Mouse (Mus musculus) hindbrain, embryonic 16.5 days (tissue): ENCODE results near the gene Glod5. TPM values are rescaled to one million over a fixed set of nuclear protein-coding genes. Genes with fewer than 3 reads are reported as not detected.
"Not testable (repeated sequence)": the region's sequence is repeated elsewhere in the genome, so short reads cannot be mapped to it uniquely, and the experiment has no call there.

ENCODE experiments used
- ATAC-seq: fragments of 200-750 bp; cut with Nextera tagmentation; 2 replicates; pipeline ENCODE4 v1.8.0; 2017; ENCODE audit warnings: moderate TSS enrichment, moderate library complexity
- H3K27ac ChIP-seq: fragments of 300-500 bp; sonication (generic); 2 replicates; pipeline ENCODE4 v1.5.1; 2014; ENCODE audit warnings: low read depth, mild to moderate bottlenecking, control low read depth, low read length, moderate library complexity
- H3K27me3 ChIP-seq: fragments of 300-500 bp; sonication (generic); replicated peaks from 2 replicates; pipeline ENCODE4 v1.6.1; 2014; ENCODE audit warnings: low read length; ENCODE audit not compliant: control insufficient read depth, insufficient read depth
- H3K36me3 ChIP-seq: fragments of 300-500 bp; sonication (generic); 2 replicates; pipeline ENCODE4 v1.6.1; 2014; ENCODE audit warnings: mild to moderate bottlenecking, low read length, moderate library complexity, mixed read lengths; ENCODE audit not compliant: control insufficient read depth, insufficient read depth
- H3K4me1 ChIP-seq: fragments of 300-500 bp; sonication (generic); 2 replicates; pipeline ENCODE4 v1.6.1; 2014; ENCODE audit warnings: low read depth, low read length; ENCODE audit not compliant: control insufficient read depth, insufficient read depth
- H3K4me2 ChIP-seq: fragments of 300-500 bp; sonication (generic); 2 replicates; pipeline ENCODE4 v1.6.1; 2014; ENCODE audit warnings: mild to moderate bottlenecking, low read length, control low read depth, moderate library complexity
- H3K4me3 ChIP-seq: fragments of 300-500 bp; sonication (generic); 2 replicates; pipeline ENCODE4 v1.5.1; 2014; ENCODE audit warnings: mild to moderate bottlenecking, low read length, control low read depth, moderate library complexity
- H3K9ac ChIP-seq: fragments of 300-500 bp; sonication (generic); 2 replicates; pipeline ENCODE4 v1.6.1; 2014; ENCODE audit warnings: low read depth, mild to moderate bottlenecking, control low read depth, low read length, moderate library complexity
- H3K9me3 ChIP-seq: fragments of 300-500 bp; sonication (generic); 2 replicates; pipeline ENCODE4 v1.6.1; 2014; ENCODE audit warnings: mild to moderate bottlenecking, low read length, moderate library complexity; ENCODE audit not compliant: control insufficient read depth
- WGBS: fragments of 180-500 bp; shearing (Covaris S2); extraction: QIAGEN DNeasy Blood & Tissue Kit; methylation state at CpG from one replicate; pipeline ENCODE4 v1.1.7; 2014; 5-methylcytosine and 5-hydroxymethylcytosine counted together
- polyA plus RNA-seq: library from polyadenylated mRNA; unstranded; fragments of >200 nt; fragmentation: Nextera tagmentation; extraction: Ambion mirVana; gene quantifications from 2 replicates; pipeline ENCODE4 v1.2.1, GENCODE M21; 2015

The Glod5 gene
- polyA plus RNA-seq, 1 experiment from 2014 or later: 0.49 TPM

DNA sequence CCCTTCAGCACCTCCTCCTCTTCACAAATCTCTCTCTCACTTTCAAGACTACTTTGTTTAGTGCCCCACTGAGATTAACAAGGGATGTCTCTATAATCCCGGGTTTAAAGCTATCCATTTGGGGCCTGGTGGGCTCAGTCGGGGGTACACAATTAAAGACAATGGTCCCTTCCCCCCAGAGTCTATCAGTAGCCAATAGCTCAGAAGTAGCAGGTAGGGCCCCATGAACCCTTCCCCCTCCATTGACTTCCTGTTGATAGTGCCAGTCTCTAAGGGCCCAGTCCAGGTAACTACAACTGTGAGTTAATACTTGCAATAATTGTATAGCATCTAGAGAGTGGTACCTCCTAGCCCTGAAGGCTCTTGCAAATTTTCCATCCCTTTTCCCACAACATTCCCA lies 5.1 kb downstream of the Glod5 start:
- 11% methylated on average over 2 of the region's 2 CpGs for WGBS
- Histone ChIP-seq H3K9me3 (no peaks in the 10 kb centered on the region), H3K4me2 (no peak overlapping the region), H3K27me3 (no peaks in the 10 kb centered on the region), H3K4me1 (no peaks in the 10 kb centered on the region), H3K27ac (no peak overlapping the region), H3K9ac (no peak overlapping the region), H3K4me3 (no peak overlapping the region), H3K36me3 (no peaks in the 10 kb centered on the region)
- ATAC-seq: no peak

DNA sequence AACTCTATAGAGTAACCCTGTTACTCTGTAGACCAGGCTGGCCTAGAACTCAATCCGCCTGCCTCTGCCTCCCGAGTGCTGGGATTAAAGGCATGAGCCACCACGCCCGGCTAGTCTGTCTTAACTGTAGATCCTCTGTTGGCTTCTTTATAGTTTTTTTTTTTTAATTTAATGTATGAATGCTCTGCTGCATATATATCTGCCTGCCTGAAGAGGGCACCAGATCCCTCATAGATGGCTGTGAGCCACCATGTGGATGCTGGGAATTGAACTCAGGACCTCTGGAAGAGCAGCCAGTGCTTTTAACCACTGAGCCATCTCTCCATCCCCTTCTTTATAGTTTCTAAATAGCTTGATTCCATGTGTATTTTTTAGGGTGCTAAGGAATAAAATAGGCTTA lies 8.9 kb downstream of the Glod5 start:
- not testable (repeated sequence) for H3K4me1 ChIP-seq, H3K4me2 ChIP-seq, ATAC-seq, H3K27ac ChIP-seq, H3K36me3 ChIP-seq, H3K9me3 ChIP-seq, H3K4me3 ChIP-seq, H3K27me3 ChIP-seq, H3K9ac ChIP-seq
- WGBS: 90% methylated on average over 4 of the region's 4 CpGs

DNA sequence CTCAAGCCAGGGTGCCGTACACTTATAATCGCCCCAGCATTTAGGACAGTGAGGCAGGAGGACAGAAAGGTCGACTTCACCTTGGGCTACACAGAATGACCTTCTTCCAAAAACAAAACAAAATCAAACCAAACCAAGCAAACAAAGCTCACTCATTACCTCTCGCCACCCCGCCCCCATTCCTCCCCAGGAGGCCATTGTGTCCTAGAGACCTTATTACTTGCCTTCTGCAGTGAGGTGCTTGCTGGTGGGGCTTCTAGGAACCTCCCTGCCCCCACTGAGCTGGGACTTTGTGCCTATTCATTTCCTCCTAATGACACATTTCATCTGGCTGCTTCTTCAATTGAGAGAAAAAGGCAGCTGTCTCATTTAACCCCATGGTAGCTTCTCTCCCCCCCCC lies 9.7 kb downstream of the Glod5 start:
- H3K27me3 ChIP-seq: no peaks in the 10 kb centered on the region
- H3K4me2 ChIP-seq: no peak overlapping the region
- H3K9ac ChIP-seq: no peak overlapping the region
- H3K4me3 ChIP-seq: no peak overlapping the region
- no peaks in the 10 kb centered on the region for H3K9me3 ChIP-seq
- no peak overlapping the region for H3K27ac ChIP-seq
- no peaks in the 10 kb centered on the region for H3K4me1 ChIP-seq
- H3K36me3 ChIP-seq: no peaks in the 10 kb centered on the region
- WGBS: 32% methylated on average over 5 of the region's 5 CpGs
- no peak for ATAC-seq

- Histone ChIP-seq H3K4me3 (no peak overlapping the region), H3K4me2 (no peak overlapping the region), H3K9me3 (no peaks in the 10 kb centered on the region), H3K36me3 (no peaks in the 10 kb centered on the region), H3K4me1 (no peaks in the 10 kb centered on the region), H3K27me3 (no peaks in the 10 kb centered on the region), H3K27ac (no peak overlapping the region), H3K9ac (no peak overlapping the region)
- 51% methylated on average over 4 of the region's 4 CpGs for WGBS
- ATAC-seq: no peak
Observed at GRCm38 (mm10) chrX:8002971-8003370, 15.3 kb downstream of the Glod5 start.

DNA sequence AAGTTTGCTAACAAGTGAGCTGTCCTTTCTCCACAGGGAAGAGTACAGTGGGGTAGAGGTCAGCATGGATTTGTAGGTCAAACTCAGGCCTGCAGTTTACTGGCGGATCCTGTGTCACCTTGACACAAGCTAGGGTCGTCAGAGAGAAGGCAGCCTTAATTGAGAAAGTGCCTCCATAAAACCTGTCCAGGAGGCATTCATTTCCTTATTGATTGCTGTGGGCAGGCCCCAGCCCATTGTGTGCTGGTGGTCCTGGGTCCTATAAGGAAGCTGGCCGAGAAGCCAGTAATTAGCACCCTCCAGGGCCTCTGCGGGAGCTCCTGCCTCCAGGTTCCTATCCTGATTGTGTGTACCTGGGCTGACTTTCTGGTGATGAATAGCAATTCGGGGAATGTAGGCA lies 16.3 kb downstream of the Glod5 start:
- ATAC-seq: no peak
- Histone ChIP-seq H3K27ac (no peak overlapping the region), H3K4me3 (no peak overlapping the region), H3K4me1 (no peaks in the 10 kb centered on the region), H3K9ac (no peak overlapping the region), H3K27me3 (no peaks in the 10 kb centered on the region), H3K36me3 (no peaks in the 10 kb centered on the region), H3K4me2 (no peak overlapping the region), H3K9me3 (no peaks in the 10 kb centered on the region)
- 43% methylated on average over 5 of the region's 5 CpGs for WGBS

DNA sequence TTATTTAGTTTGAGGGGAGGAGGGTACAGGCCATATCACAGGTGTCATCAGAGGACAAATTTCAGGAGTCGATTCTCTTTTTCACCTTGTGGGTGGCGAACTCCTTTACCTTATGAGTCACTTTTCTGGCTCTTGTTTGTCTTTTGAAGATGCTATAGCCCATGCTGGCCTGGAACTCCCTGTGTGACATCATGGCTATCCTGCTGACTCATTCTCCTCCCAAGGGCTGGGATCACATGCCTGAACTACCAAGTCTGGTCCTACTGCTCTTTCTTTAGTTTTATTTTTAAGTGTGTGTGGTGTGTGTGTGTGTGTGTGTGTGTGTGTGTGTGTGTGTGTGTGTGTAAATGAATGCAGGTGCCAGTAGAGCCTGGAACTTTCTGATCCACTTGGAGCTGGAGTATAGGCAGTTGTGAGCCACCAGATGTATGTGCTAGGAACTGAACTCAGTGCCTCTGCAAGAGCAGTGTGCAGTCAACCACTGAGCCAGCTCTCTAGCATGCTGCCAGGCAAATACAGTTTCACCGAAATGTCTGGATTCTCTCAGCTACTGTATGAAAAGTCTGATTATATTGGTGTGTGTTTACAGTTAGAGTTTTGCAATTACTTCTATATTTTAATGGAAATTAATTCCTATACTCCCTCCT lies 17.6 kb downstream of the Glod5 start:
- H3K36me3 ChIP-seq: no peaks in the 10 kb centered on the region
- 84% methylated on average over 3 of the region's 3 CpGs for WGBS
- no peak for ATAC-seq
- H3K27me3 ChIP-seq: no peaks in the 10 kb centered on the region
- no peak overlapping the region for H3K27ac ChIP-seq
- no peaks in the 10 kb centered on the region for H3K4me1 ChIP-seq
- H3K4me3 ChIP-seq: no peak overlapping the region
- H3K9me3 ChIP-seq: no peaks in the 10 kb centered on the region
- no peak overlapping the region for H3K9ac ChIP-seq
- H3K4me2 ChIP-seq: no peak overlapping the region

DNA sequence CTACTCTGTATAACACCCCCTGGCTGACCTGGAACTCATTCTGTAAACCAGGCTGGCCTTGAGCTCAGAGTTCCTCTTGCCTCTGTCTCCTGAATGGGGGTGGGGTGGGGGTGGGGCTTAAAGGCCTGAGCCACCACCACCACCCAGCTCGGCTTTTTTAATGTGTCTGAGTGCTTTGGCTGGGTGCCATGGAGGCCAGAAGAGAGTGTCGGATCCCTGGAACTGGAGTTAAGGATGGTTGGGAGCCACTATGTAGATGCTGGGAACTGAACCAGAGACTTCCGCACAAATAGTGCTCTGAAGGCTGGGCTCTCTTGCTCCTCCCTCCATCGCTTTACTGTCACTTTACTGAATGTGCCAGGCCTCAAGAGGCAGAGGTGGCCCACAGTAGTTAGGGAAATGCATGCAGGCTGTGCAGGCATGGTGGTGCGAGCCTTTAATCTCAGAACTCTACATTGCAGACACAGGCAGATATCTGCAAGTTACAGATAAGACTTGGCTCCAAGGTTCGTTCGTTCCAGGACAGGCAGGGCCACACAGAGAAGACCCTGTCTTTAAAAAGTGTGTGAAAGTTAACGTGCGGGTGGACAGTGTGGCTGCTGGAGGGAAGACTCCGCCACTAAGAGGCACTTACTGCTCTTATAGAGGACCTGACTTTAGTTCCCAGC lies 25.1 kb downstream of the Glod5 start:
- 74% methylated on average over 10 of the region's 10 CpGs for WGBS
- no peak for ATAC-seq
- H3K4me1 ChIP-seq: no peaks in the 10 kb centered on the region
- H3K9me3 ChIP-seq: no peaks in the 10 kb centered on the region
- H3K9ac ChIP-seq: no peak overlapping the region
- no peak overlapping the region for H3K4me2 ChIP-seq
- H3K27ac ChIP-seq: no peak overlapping the region
- H3K27me3 ChIP-seq: no peaks in the 10 kb centered on the region
- H3K36me3 ChIP-seq: no peaks in the 10 kb centered on the region
- no peak overlapping the region for H3K4me3 ChIP-seq

- no peaks in the 10 kb centered on the region for H3K4me1 ChIP-seq
- H3K9ac ChIP-seq: no peak overlapping the region
- H3K27me3 ChIP-seq: no peaks in the 10 kb centered on the region
- H3K9me3 ChIP-seq: no peaks in the 10 kb centered on the region
- H3K4me3 ChIP-seq: no peak overlapping the region
- no peaks in the 10 kb centered on the region for H3K36me3 ChIP-seq
- WGBS: 64% methylated on average over 8 of the region's 8 CpGs
- ATAC-seq: no peak
- no peak overlapping the region for H3K27ac ChIP-seq
- H3K4me2 ChIP-seq: no peak overlapping the region
Observed at GRCm38 (mm10) chrX:7992379-7993067, 25.8 kb downstream of the Glod5 start.

- no peak for ATAC-seq
- no peak overlapping the region for H3K27ac ChIP-seq
Observed at GRCm38 (mm10) chrX:7981368-7981767, 36.9 kb downstream of the Glod5 start.

More at GRCm38 (mm10) chrX:7981368-7981767, 36.9 kb downstream of the Glod5 start:
- no peaks in the 10 kb centered on the region for H3K9me3 ChIP-seq
- H3K9ac ChIP-seq: no peak overlapping the region
- no peaks in the 10 kb centered on the region for H3K27me3 ChIP-seq
- no peaks in the 10 kb centered on the region for H3K36me3 ChIP-seq
- no peak overlapping the region for H3K4me3 ChIP-seq
- H3K4me2 ChIP-seq: no peak overlapping the region
- H3K4me1 ChIP-seq: no peaks in the 10 kb centered on the region
- WGBS: 89% methylated on average over 7 of the region's 7 CpGs
